Mouse (Mus musculus) heart, embryonic 11.5 days (tissue): Measurements from ENCODE around the gene Elob. TPM values are rescaled to one million over a fixed set of nuclear protein-coding genes. Genes with fewer than 3 reads are reported as not detected.
A peak's percentile ranks its signal among the peaks of the same experiment; 100 is the strongest.

Source experiments
- ATAC-seq: fragments of 200-750 bp; cut with Nextera tagmentation; replicated peaks from 2 replicates; pipeline ENCODE4 v1.8.0; 2017; ENCODE audit warnings: moderate library complexity; ENCODE audit not compliant: insufficient number of reproducible peaks, low FRiP score, low TSS enrichment
- H3K27ac ChIP-seq: fragments of 300-500 bp; sonication (generic); 2 replicates; pipeline ENCODE4 v1.5.1; 2014; ENCODE audit warnings: mild to moderate bottlenecking, low read depth, low read length
- H3K27me3 ChIP-seq: fragments of 300-500 bp; sonication (generic); 2 replicates; pipeline ENCODE4 v1.6.1; 2014; ENCODE audit warnings: mild to moderate bottlenecking, low read length, mixed read lengths; ENCODE audit not compliant: control insufficient read depth, insufficient read depth
- H3K36me3 ChIP-seq: fragments of 300-500 bp; sonication (generic); 2 replicates; pipeline ENCODE4 v1.6.1; 2014; ENCODE audit warnings: mild to moderate bottlenecking, low read length, moderate library complexity, mixed read lengths; ENCODE audit not compliant: control insufficient read depth, insufficient read depth
- H3K4me1 ChIP-seq: fragments of 300-500 bp; sonication (generic); 2 replicates; pipeline ENCODE4 v1.6.1; 2014; ENCODE audit warnings: low read length; ENCODE audit not compliant: control insufficient read depth, insufficient read depth
- H3K4me2 ChIP-seq: fragments of 300-500 bp; sonication (generic); 2 replicates; pipeline ENCODE4 v1.6.1; 2014; ENCODE audit warnings: mild to moderate bottlenecking, moderate library complexity
- H3K4me3 ChIP-seq: fragments of 300-500 bp; sonication (generic); 2 replicates; pipeline ENCODE4 v1.5.1; 2014; ENCODE audit warnings: low read depth, low read length
- H3K9ac ChIP-seq: fragments of 300-500 bp; sonication (generic); 2 replicates; pipeline ENCODE4 v1.6.1; 2014; ENCODE audit warnings: mild to moderate bottlenecking, low read depth, low read length, moderate library complexity
- H3K9me3 ChIP-seq: fragments of 300-500 bp; sonication (generic); replicated peaks from 2 replicates; pipeline ENCODE4 v1.6.1; 2016; ENCODE audit warnings: low read length; ENCODE audit not compliant: control insufficient read depth
- WGBS: fragments of 180-500 bp; shearing (Covaris S2); extraction: QIAGEN DNeasy Blood & Tissue Kit; methylation state at CpG from one replicate; pipeline ENCODE4 v1.1.7; 2014; ENCODE audit not compliant: insufficient replicate concordance; 5-methylcytosine and 5-hydroxymethylcytosine counted together
- polyA plus RNA-seq: library from polyadenylated mRNA; unstranded; fragments of >200 nt; fragmentation: Nextera tagmentation; extraction: Ambion mirVana; gene quantifications from 2 replicates; pipeline ENCODE4 v1.2.1, GENCODE M21; 2014

The Elob gene
- polyA plus RNA-seq, 1 experiment from 2014 or later: 1,004 TPM

GRCm38 (mm10) chr17:23857193-23857592 lies 28.3 kb upstream of the Elob start:
- H3K27me3 ChIP-seq: peaks cover 4% of the 10 kb centered on the region; the same call in 1 of the 2 replicates
- no peak for ATAC-seq
- no peaks in the 10 kb centered on the region for H3K9me3 ChIP-seq
- H3K4me1 ChIP-seq: peaks cover 7% of the 10 kb centered on the region; the same call in 1 of the 2 replicates
- no peak overlapping the region for H3K4me3 ChIP-seq
- no peak overlapping the region for H3K9ac ChIP-seq
- 73% methylated on average over 6 of the region's 6 CpGs for WGBS
- H3K36me3 ChIP-seq: no peaks in the 10 kb centered on the region
- H3K4me2 ChIP-seq: no peak overlapping the region
- no peak overlapping the region for H3K27ac ChIP-seq

- ATAC-seq: no peak
- Histone ChIP-seq H3K9me3 (no peaks in the 10 kb centered on the region), H3K4me3 (no peak overlapping the region), H3K9ac (no peak overlapping the region), H3K4me2 (no peak overlapping the region), H3K27me3 (no peaks in the 10 kb centered on the region), H3K4me1 (peaks cover 7% of the 10 kb centered on the region; the same call in 1 of the 2 replicates), H3K36me3 (no peaks in the 10 kb centered on the region), H3K27ac (no peak overlapping the region)
- 73% methylated on average over 10 of the region's 10 CpGs for whole genome bisulfite sequencing
These were observed 25.4 kb upstream of the Elob start for GRCm38 (mm10) chr17:23854229-23854765.

- no peak overlapping the region for H3K4me2 ChIP-seq
- no peaks in the 10 kb centered on the region for H3K36me3 ChIP-seq
- peaks cover 7% of the 10 kb centered on the region; the same call in 1 of the 2 replicates for H3K4me1 ChIP-seq
- WGBS: 42% methylated on average over 5 of the region's 5 CpGs
- no peaks in the 10 kb centered on the region for H3K9me3 ChIP-seq
- no peaks in the 10 kb centered on the region for H3K27me3 ChIP-seq
- no peak for ATAC-seq
- no peak overlapping the region for H3K4me3 ChIP-seq
- no peak overlapping the region for H3K27ac ChIP-seq
- no peak overlapping the region for H3K9ac ChIP-seq
These were observed 24.4 kb upstream of the Elob start for GRCm38 (mm10) chr17:23853292-23853691.

- Histone ChIP-seq H3K27ac (no peak overlapping the region), H3K4me1 (peaks cover 7% of the 10 kb centered on the region; the same call in 1 of the 2 replicates), H3K9me3 (no peaks in the 10 kb centered on the region), H3K4me3 (no peak overlapping the region), H3K27me3 (no peaks in the 10 kb centered on the region), H3K36me3 (no peaks in the 10 kb centered on the region), H3K9ac (no peak overlapping the region), H3K4me2 (no peak overlapping the region)
- ATAC-seq: no peak
- 49% methylated on average over 18 of the region's 19 CpGs for WGBS
These were observed 22.2 kb upstream of the Elob start for GRCm38 (mm10) chr17:23850853-23851749.

- H3K27ac ChIP-seq: no peak overlapping the region
- no peak overlapping the region for H3K4me3 ChIP-seq
- H3K9me3 ChIP-seq: no peaks in the 10 kb centered on the region
- no peak for ATAC-seq
- no peak overlapping the region for H3K4me2 ChIP-seq
- H3K4me1 ChIP-seq: peaks cover 7% of the 10 kb centered on the region; the same call in 1 of the 2 replicates
- no peaks in the 10 kb centered on the region for H3K27me3 ChIP-seq
- no peak overlapping the region for H3K9ac ChIP-seq
- WGBS: 63% methylated on average over 2 of the region's 2 CpGs
- no peaks in the 10 kb centered on the region for H3K36me3 ChIP-seq
These were observed 21.1 kb upstream of the Elob start for GRCm38 (mm10) chr17:23850028-23850427.

GRCm38 (mm10) chr17:23843812-23844273 lies 14.9 kb upstream of the Elob start, which contains the start of the genes Prss32 and Prss41:
Gene Prss32, plus strand, starts transcription at chr17:23843855.
Gene Prss41, minus strand, starts transcription at chr17:23844172.
- Histone ChIP-seq H3K4me2 (peak within 1 kb of the TSS; percentile 56), H3K27me3 (peaks cover 5% of the 10 kb centered on the region; the same call in 1 of the 2 replicates), H3K9me3 (no peaks in the 10 kb centered on the region), H3K4me3 (peak within 1 kb of the TSS; percentile 17; the same call in 1 of the 2 replicates), H3K27ac (no peak within 1 kb of the TSS), H3K36me3 (no peaks in the 10 kb centered on the region), H3K4me1 (0 out of 2 replicates have a peak, but pooled peaks cover 4% of the 10 kb centered on the region), H3K9ac (no peak within 1 kb of the TSS)
- no peak for ATAC-seq
- WGBS: 15% methylated on average over 19 of the region's 19 CpGs

GRCm38 (mm10) chr17:23843141-23843811 lies 14.3 kb upstream of the Elob start:
- Histone ChIP-seq H3K27me3 (peaks cover 5% of the 10 kb centered on the region; the same call in 1 of the 2 replicates), H3K4me1 (0 out of 2 replicates have a peak, but pooled peaks cover 4% of the 10 kb centered on the region), H3K9ac (no peak overlapping the region), H3K4me3 (no peak overlapping the region; the same call in 1 of the 2 replicates), H3K4me2 (peak overlapping the region; percentile 56), H3K9me3 (no peaks in the 10 kb centered on the region), H3K36me3 (no peaks in the 10 kb centered on the region), H3K27ac (no peak overlapping the region)
- WGBS: 34% methylated on average over 23 of the region's 23 CpGs
- peak; percentile 42; the same call in 1 of the 2 replicates for ATAC-seq

GRCm38 (mm10) chr17:23841145-23841544 lies 12.2 kb upstream of the Elob start:
- H3K9ac ChIP-seq: no peak overlapping the region
- H3K9me3 ChIP-seq: no peaks in the 10 kb centered on the region
- H3K27ac ChIP-seq: no peak overlapping the region
- H3K4me2 ChIP-seq: no peak overlapping the region
- WGBS: 26% methylated on average over 4 of the region's 4 CpGs
- peaks cover 5% of the 10 kb centered on the region; the same call in 1 of the 2 replicates for H3K27me3 ChIP-seq
- H3K4me3 ChIP-seq: no peak overlapping the region
- H3K36me3 ChIP-seq: no peaks in the 10 kb centered on the region
- H3K4me1 ChIP-seq: 0 out of 2 replicates have a peak, but pooled peaks cover 4% of the 10 kb centered on the region
- no peak for ATAC-seq
